Mouse (Mus musculus): ENCODE data around the gene Fam131b. TPM values are rescaled to one million over a fixed set of nuclear protein-coding genes. Genes with fewer than 3 reads are reported as not detected.

Fam131b gene
- total and polyA plus RNA-seq, 3 experiments: 0.04 to 0.09 (median 0.05) TPM

GRCm38 (mm10) chr6:42372001-42372400 lies 47.6 kb upstream of the Fam131b start:
- H3K36me3 ChIP-seq (replicated peaks in 1 of 2; ENCODE audit: control insufficient read depth in 1 of 2, insufficient read depth in 1 of 2, low read length in 1 of 2): no peaks in the 10 kb centered on the region
- TF ChIP-seq ELF1 (IDR thresholded peaks at IDR 0.05; ENCODE audit: low read depth, low read length) (no peak), RCOR1 (conservative IDR thresholded peaks at IDR 0.05; ENCODE audit: low read depth, low read length) (no peak), TCF12 (IDR thresholded peaks at IDR 0.05; ENCODE audit: low read depth, low read length) (no peak), ZNF384 (IDR thresholded peaks at IDR 0.05; ENCODE audit: low read depth, low read length) (no peak), KAT2A (IDR thresholded peaks at IDR 0.05; ENCODE audit: insufficient replicate concordance, low read length) (no peak), POLR2A (IDR thresholded peaks at IDR 0.05; ENCODE audit: low read depth, low read length) (no peak), JUN (IDR thresholded peaks at IDR 0.05; ENCODE audit: insufficient read depth, low read depth, low read length) (no peak), JUND (conservative IDR thresholded peaks at IDR 0.05; ENCODE audit: low read depth, low read length) (no peak), EP300 (IDR thresholded peaks at IDR 0.05; ENCODE audit: low read length) (no peak)
- H3K4me3 ChIP-seq (replicated peaks in 1 of 3; ENCODE audit: low read depth in 2 of 3, low read length in 2 of 3, poor library complexity in 1 of 3): no peak overlapping the region
- H3K9me3 ChIP-seq (replicated peaks; ENCODE audit: low read length): no peaks in the 10 kb centered on the region
- in situ Hi-C loops (cut with MboI; ENCODE audit: low pct_ligation_motif_present, low pct_unique_long_range_greater_than_20kb, low sequenced_read_pairs) (no loop called here), dilution Hi-C loops (cut with MboI; ENCODE audit: extremely low pct_ligation_motif_present, extremely low pct_unique_long_range_greater_than_20kb, low sequenced_read_pairs) (no loop called here)
- H3K27ac ChIP-seq (ENCODE audit: insufficient read depth, low read depth): no peak overlapping the region
- no peak overlapping the region for H3K9ac ChIP-seq (ENCODE audit: insufficient read depth, low read depth)
- H3K4me2 ChIP-seq (ENCODE audit: insufficient read depth, low read depth, poor library complexity, severe bottlenecking): no peak overlapping the region
- H3K79me2 ChIP-seq (replicated peaks; ENCODE audit: control insufficient read depth, extremely low read depth, insufficient read depth, poor library complexity, severe bottlenecking): no peaks in the 10 kb centered on the region
- peaks cover 0 to 17% of the 10 kb centered on the region in 2 experiments; a peak in 2 of 4 replicates for H3K4me1 ChIP-seq (ENCODE audit: control insufficient read depth in 1 of 2, insufficient read depth in 2 of 2)
- DNase-seq (ENCODE audit: extremely low read depth): no peak
- no peaks in the 10 kb centered on the region for H3K27me3 ChIP-seq (replicated peaks)

- TF ChIP-seq ELF1 (IDR thresholded peaks at IDR 0.05; ENCODE audit: low read depth, low read length) (no peak), USF2 (conservative IDR thresholded peaks at IDR 0.05; ENCODE audit: low read depth, low read length) (no peak), PAX5 (IDR thresholded peaks at IDR 0.05; ENCODE audit: low read length) (no peak), ZMIZ1 (IDR thresholded peaks at IDR 0.05; ENCODE audit: low read depth, low read length) (no peak), NRF1 (IDR thresholded peaks at IDR 0.05; ENCODE audit: low read depth, low read length) (no peak), ZC3H11A (IDR thresholded peaks at IDR 0.05; ENCODE audit: low read depth, low read length) (no peak), MAZ (IDR thresholded peaks at IDR 0.05; ENCODE audit: low read depth, low read length) (no peak), JUN (IDR thresholded peaks at IDR 0.05; ENCODE audit: insufficient read depth, low read depth, low read length) (no peak), SIN3A (IDR thresholded peaks at IDR 0.05; ENCODE audit: low read length) (no peak), NELFE (IDR thresholded peaks at IDR 0.05; ENCODE audit: low read depth, low read length) (no peak), RAD21 (IDR thresholded peaks at IDR 0.05; ENCODE audit: low read depth, low read length) (no peak), MYC (IDR thresholded peaks at IDR 0.05; ENCODE audit: low read depth, low read length) (no peak), GABPA (IDR thresholded peaks at IDR 0.05; ENCODE audit: insufficient replicate concordance, low read depth, low read length) (no peak)
- peaks cover 0 to 5% of the 10 kb centered on the region in 2 experiments; a peak in 2 of 4 replicates for H3K4me1 ChIP-seq (ENCODE audit: control insufficient read depth in 1 of 2, insufficient read depth in 2 of 2)
- no peak overlapping the region for H3K4me2 ChIP-seq (ENCODE audit: insufficient read depth, low read depth, poor library complexity, severe bottlenecking)
- no peaks in the 10 kb centered on the region for H3K36me3 ChIP-seq (replicated peaks in 1 of 2; ENCODE audit: control insufficient read depth in 1 of 2, insufficient read depth in 1 of 2, low read length in 1 of 2)
- H3K9ac ChIP-seq (ENCODE audit: insufficient read depth, low read depth): no peak overlapping the region
- H3K27me3 ChIP-seq (replicated peaks): no peaks in the 10 kb centered on the region
- H3K4me3 ChIP-seq (replicated peaks in 1 of 3; ENCODE audit: low read depth in 2 of 3, low read length in 2 of 3, poor library complexity in 1 of 3): no peak overlapping the region
- no peak overlapping the region for H3K27ac ChIP-seq (ENCODE audit: insufficient read depth, low read depth)
- no peaks in the 10 kb centered on the region for H3K9me3 ChIP-seq (replicated peaks; ENCODE audit: low read length)
- in situ Hi-C loops (cut with MboI; ENCODE audit: low pct_ligation_motif_present, low pct_unique_long_range_greater_than_20kb, low sequenced_read_pairs) (no loop called here), dilution Hi-C loops (cut with MboI; ENCODE audit: extremely low pct_ligation_motif_present, extremely low pct_unique_long_range_greater_than_20kb, low sequenced_read_pairs) (no loop called here)
- H3K79me2 ChIP-seq (replicated peaks; ENCODE audit: control insufficient read depth, extremely low read depth, insufficient read depth, poor library complexity, severe bottlenecking): no peaks in the 10 kb centered on the region
- DNase-seq (ENCODE audit: extremely low read depth): no peak
Observed at GRCm38 (mm10) chr6:42370630-42371363, 46.4 kb upstream of the Fam131b start.
